Mouse (Mus musculus) lung, postnatal 10 days (tissue): ENCODE results near the gene Ccl7.

Source experiments
- DNase-seq: peaks from one replicate; pipeline ENCODE4 v3.0.0; 2021

Gene Ccl7

DNA sequence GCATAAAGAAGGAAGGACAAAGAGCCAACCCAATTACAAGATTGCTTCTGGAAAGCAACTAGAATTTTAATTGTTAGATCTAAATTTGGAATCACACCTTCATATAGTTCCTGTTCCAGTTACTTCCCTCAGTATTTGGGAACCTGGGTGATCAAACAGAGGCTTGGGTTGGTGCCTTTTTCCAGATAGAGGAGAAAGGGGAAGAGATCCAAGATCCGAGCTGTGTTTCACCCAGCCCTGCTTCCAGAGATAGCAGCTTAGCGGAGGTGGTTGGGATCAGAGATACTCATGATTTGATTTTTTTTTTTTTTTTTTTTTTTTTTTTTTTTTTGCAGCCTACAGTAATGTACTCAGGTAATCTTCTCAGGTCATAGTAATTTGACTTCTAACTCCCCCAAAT, 9.7 kb upstream of the Ccl7 start:
- no peak for DNase-seq

- DNase-seq, result peak; percentile 25
Observed at GRCm38 (mm10) chr11:82038535-82038934, 7.0 kb upstream of the Ccl7 start, which contains the start of gene Gm17268. Gm17268 (minus strand) TSS chr11:82038562.

- no peak for DNase-seq
Observed at GRCm38 (mm10) chr11:82039132-82039660, 6.3 kb upstream of the Ccl7 start.

- peak; percentile 17 for DNase-seq
Observed at GRCm38 (mm10) chr11:82041671-82042080, 3.8 kb upstream of the Ccl7 start.

DNA sequence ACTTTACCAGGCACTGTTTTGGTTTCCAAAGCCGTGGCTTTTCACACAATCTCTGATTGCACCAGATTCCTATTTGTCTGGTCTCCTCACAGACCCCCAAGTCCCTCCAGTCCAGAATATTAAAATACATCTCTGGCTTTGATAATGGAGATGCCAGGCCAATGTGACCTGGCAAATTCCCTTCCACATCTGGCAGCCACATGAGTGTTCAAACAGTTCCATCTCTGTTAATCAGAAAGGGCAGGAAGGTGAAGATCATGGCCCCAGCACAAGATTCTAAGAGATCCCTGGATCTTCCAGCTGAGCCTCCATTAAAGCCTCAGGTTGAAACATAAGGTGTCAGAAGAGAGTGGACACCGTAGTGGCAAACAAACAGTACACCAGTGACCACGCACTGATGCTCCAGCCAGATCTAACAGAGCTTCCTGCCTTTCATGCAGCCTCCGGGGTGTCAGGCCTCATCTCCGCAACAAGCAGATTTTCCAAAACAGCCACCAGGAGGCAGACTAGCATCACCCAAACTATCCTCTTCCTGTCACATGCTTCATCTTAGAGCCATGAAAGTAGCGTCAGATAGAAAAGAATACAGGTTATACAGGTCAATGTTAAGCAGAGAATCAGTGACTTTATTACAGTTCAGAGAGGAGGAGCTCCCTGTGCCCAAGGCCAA, 2.4 kb downstream of the Ccl7 start:
- DNase-seq, result peak; percentile 74

DNA sequence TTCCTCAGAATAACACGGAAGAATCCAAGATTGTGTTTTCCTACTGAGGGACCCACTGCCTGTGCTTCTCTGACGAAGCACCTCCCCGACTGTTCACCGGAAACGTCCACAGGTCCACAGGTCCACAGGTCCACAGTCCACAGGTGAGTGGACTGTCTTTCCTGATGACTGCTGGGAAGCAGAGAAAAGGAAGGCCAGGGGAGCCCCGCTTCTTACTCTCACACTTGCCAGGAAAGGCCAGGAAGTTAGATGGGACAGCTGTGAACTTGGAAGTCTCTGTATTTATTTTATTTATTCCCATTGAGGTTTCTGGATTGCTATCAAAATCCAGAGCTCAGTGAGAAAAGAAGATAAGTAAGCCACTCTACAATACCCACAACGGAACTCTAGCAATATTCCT, 8.3 kb downstream of the Ccl7 start:
- no peak for DNase-seq

DNA sequence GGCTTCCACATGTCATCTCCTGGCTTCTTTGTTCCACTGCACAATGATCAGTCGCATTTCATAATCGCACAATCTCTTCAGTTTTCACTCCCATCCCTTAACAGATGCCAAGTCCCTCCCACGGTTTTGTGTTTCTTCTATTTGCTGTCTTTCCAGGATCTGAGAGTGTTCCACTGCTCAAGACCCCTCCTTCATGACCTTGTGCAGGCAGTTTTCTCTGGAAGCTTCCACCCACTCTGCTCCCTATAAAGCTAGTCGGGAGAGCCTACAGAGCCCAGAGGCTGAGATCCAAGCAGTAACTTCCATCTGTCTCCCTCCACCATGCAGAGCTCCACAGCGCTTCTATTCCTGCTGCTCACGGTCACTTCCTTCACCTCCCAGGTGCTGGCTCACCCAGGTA, 12.1 kb downstream of the Ccl7 start, which contains the start of gene Ccl11:
Gene Ccl11 (plus strand): TSS at position 178 of the 400 bp plus-strand sequence.
- DNase-seq, result no peak

- DNase-seq, result no peak
Observed at GRCm38 (mm10) chr11:82062226-82062625, 16.7 kb downstream of the Ccl7 start.

- no peak for DNase-seq
Observed at GRCm38 (mm10) chr11:82063454-82063853, 17.9 kb downstream of the Ccl7 start.

GRCm38 (mm10) chr11:82066953-82067571, 21.6 kb downstream of the Ccl7 start:
- no peak for DNase-seq

DNA sequence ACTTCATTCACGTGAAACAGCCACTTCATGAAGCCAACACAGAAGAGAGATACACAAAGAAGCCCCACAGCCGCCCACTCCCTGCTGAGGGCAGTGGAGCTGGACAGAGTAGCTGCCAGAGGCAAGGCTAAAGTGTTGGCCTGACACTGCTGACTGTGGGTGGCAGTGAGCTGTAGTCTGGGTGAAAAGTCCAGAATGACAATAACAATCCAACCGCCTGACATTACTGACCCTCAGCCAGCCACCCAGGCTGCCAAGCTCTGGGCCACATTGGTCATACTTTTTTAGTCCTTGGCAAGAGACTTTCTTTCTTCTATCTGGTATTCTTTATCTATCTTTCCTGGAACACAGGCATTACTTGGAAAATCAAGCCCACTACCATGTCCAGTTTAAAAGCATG, 25.6 kb downstream of the Ccl7 start:
- DNase-seq, result no peak

DNA sequence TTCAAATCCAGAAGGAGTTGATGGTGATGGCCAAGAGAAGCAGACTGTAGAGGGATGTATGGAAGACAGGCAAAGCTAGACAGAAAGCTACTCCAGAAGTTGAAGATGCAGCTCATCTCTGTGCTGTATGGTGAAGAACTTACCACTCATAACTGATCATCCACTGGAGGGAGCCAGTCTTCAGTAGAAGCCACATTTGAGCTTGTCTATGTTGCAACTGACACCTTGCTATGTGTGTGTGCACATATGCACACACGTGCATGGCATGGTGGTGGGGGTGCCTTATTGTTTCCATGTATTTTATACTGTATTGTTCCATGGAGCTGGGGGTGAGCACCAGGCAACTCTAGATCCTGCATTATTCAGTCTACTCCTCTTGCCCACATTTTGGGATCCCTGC, 26.9 kb downstream of the Ccl7 start:
- no peak for DNase-seq

DNA sequence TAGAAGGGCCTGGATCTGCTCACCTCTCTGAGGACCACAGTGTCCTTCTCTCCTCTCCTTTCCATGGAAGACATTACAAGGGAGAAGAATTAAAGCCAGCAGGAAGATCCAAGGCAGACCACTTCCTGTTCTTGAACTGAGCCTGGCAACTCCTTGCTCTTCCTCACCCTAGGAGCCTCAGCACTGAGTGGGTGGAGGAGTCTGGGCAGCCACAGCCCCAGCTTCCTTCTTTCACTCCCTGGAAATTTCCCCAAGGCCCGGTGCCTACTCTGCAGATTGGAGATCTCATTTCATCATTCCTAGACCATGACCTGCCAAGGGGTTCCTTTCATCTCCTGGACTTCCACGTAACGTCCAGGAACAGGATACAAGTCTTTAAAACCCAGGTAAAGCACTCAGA, 27.5 kb downstream of the Ccl7 start:
- DNase-seq, result no peak

DNA sequence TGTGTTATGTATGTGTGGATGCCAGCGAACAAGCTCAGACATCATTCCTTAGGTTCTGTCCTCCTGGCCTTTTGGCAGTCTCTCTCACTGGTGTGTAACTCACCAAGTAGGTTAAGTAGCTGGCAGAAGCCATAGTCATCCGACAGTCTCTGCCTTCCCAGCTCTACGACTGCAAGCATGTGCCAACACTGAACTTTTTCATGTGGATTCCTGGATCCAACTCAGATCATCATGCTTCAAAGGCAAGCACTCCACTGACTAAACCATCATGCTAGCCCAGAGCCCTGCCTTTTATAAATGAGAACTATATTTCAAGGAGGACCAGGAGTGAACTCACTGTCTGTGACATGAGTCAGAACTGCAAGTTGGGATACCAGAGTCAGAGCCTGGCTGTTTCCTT, 28.2 kb downstream of the Ccl7 start:
- no peak for DNase-seq

- no peak for DNase-seq
Observed at GRCm38 (mm10) chr11:82077031-82077430, 31.5 kb downstream of the Ccl7 start.

GRCm38 (mm10) chr11:82078136-82078730, 32.7 kb downstream of the Ccl7 start:
- DNase-seq, result no peak

GRCm38 (mm10) chr11:82080865-82081264, 35.4 kb downstream of the Ccl7 start:
- DNase-seq, result no peak

GRCm38 (mm10) chr11:82084360-82084759, 38.8 kb downstream of the Ccl7 start:
- no peak for DNase-seq
